Mouse (Mus musculus): ENCODE measurements around the gene Map1a. TPM values are rescaled to one million over a fixed set of nuclear protein-coding genes. Genes with fewer than 3 reads are reported as not detected.

The Map1a gene
- total RNA-seq, 2 experiments from 2014 or later: 0.04 to 0.96 TPM

- ATAC-seq (ENCODE audit: poor library complexity, severe bottlenecking): no peak
Observed at GRCm38 (mm10) chr2:121300036-121300435, 10.6 kb downstream of the Map1a start.

- peak; percentile 83 for ATAC-seq (ENCODE audit: poor library complexity, severe bottlenecking)
Observed at GRCm38 (mm10) chr2:121308997-121309416, 19.6 kb downstream of the Map1a start.

- no peak for ATAC-seq (ENCODE audit: poor library complexity, severe bottlenecking)
Observed at GRCm38 (mm10) chr2:121316278-121316677, 26.9 kb downstream of the Map1a start.

GRCm38 (mm10) chr2:121323041-121323440 lies 33.6 kb downstream of the Map1a start:
- ATAC-seq (ENCODE audit: poor library complexity, severe bottlenecking): no peak

GRCm38 (mm10) chr2:121323693-121324470 lies 34.5 kb downstream of the Map1a start:
- no peak for ATAC-seq (ENCODE audit: poor library complexity, severe bottlenecking)

GRCm38 (mm10) chr2:121329492-121329891 lies 40.1 kb downstream of the Map1a start:
- ATAC-seq (ENCODE audit: poor library complexity, severe bottlenecking): no peak

- no peak for ATAC-seq (ENCODE audit: poor library complexity, severe bottlenecking)
Observed at GRCm38 (mm10) chr2:121339057-121339456, 49.7 kb downstream of the Map1a start.

GRCm38 (mm10) chr2:121353156-121353555 lies 63.8 kb downstream of the Map1a start:
- no peak for ATAC-seq (ENCODE audit: poor library complexity, severe bottlenecking)

- no peak for ATAC-seq (ENCODE audit: poor library complexity, severe bottlenecking)
Observed at GRCm38 (mm10) chr2:121354378-121354777, 65.0 kb downstream of the Map1a start.

GRCm38 (mm10) chr2:121354820-121355592 lies 65.6 kb downstream of the Map1a start, which contains the start of gene Ppip5k1:
TSS of gene Ppip5k1 (minus strand) at chr2:121355396.
- ATAC-seq (ENCODE audit: poor library complexity, severe bottlenecking): peak; percentile 99

GRCm38 (mm10) chr2:121357494-121357893 lies 68.1 kb downstream of the Map1a start, which contains the start of gene Ckmt1:
TSS of gene Ckmt1 (plus strand) at chr2:121357714.
- no peak for ATAC-seq (ENCODE audit: poor library complexity, severe bottlenecking)

GRCm38 (mm10) chr2:121357961-121358360 lies 68.6 kb downstream of the Map1a start:
- no peak for ATAC-seq (ENCODE audit: poor library complexity, severe bottlenecking)

- no peak for ATAC-seq (ENCODE audit: poor library complexity, severe bottlenecking)
Observed at GRCm38 (mm10) chr2:121358381-121358780, 69.0 kb downstream of the Map1a start.

- ATAC-seq (ENCODE audit: poor library complexity, severe bottlenecking): no peak
Observed at GRCm38 (mm10) chr2:121359461-121359860, 70.1 kb downstream of the Map1a start.

Other genes with a start within 250 kb of the Map1a start
- not detected in 2 replicates for gene Tgm5, start 203.8 kb upstream of the Map1a start, total RNA-seq (2015)
- gene Tgm5, start 203.8 kb upstream of the Map1a start, total RNA-seq (2017): not detected in 2 replicates
- gene Tgm7, start 179.8 kb upstream of the Map1a start, total RNA-seq (2015): not detected in 2 replicates
- not detected in 2 replicates for gene Tgm7, start 179.8 kb upstream of the Map1a start, total RNA-seq (2017)
- 9.1 and 13.4 TPM in 2 replicates for gene Adal, start 149.2 kb upstream of the Map1a start, total RNA-seq (2015)
- 6.5 and 8.5 TPM in 2 replicates for gene Adal, start 149.2 kb upstream of the Map1a start, total RNA-seq (2017)
- 5.9 and 6.5 TPM in 2 replicates for gene Lcmt2, start 148.9 kb upstream of the Map1a start, total RNA-seq (2015)
- gene Lcmt2, start 148.9 kb upstream of the Map1a start, total RNA-seq (2017): 4.2 and 6.5 TPM in 2 replicates
- 45.1 and 45.5 TPM in 2 replicates for gene Tubgcp4, start 118.9 kb upstream of the Map1a start, total RNA-seq (2015)
- 34.3 and 42.9 TPM in 2 replicates for gene Tubgcp4, start 118.9 kb upstream of the Map1a start, total RNA-seq (2017)
- gene Zscan29, start 118.5 kb upstream of the Map1a start, total RNA-seq (2015): 24.3 and 27.1 TPM in 2 replicates
- gene Zscan29, start 118.5 kb upstream of the Map1a start, total RNA-seq (2017): 27.0 and 37.4 TPM in 2 replicates
- gene Trp53bp1, start 18.2 kb upstream of the Map1a start, total RNA-seq (2015): 8.3 and 10.3 TPM in 2 replicates
- gene Trp53bp1, start 18.2 kb upstream of the Map1a start, total RNA-seq (2017): 4.6 and 7.9 TPM in 2 replicates
- gene Ppip5k1, start 65.8 kb downstream of the Map1a start, total RNA-seq (2015): 4.5 and 6.5 TPM in 2 replicates
- gene Ppip5k1, start 65.8 kb downstream of the Map1a start, total RNA-seq (2017): 8.8 and 12.5 TPM in 2 replicates
- gene Ckmt1, start 68.1 kb downstream of the Map1a start, total RNA-seq (2015): not detected in 2 replicates
- not detected in 2 replicates for gene Ckmt1, start 68.1 kb downstream of the Map1a start, total RNA-seq (2017)
- gene Strc, start 97.6 kb downstream of the Map1a start, total RNA-seq (2015): not detected in 2 replicates
- not detected in 2 replicates for gene Strc, start 97.6 kb downstream of the Map1a start, total RNA-seq (2017)
- 273 and 278 TPM in 2 replicates for gene Pdia3, start 124.2 kb downstream of the Map1a start, total RNA-seq (2015)
- 222 and 236 TPM in 2 replicates for gene Pdia3, start 124.2 kb downstream of the Map1a start, total RNA-seq (2017)
- gene Catsper2, start 124.2 kb downstream of the Map1a start, total RNA-seq (2015): 0.98 and 2.1 TPM in 2 replicates
- gene Catsper2, start 124.2 kb downstream of the Map1a start, total RNA-seq (2017): 0.89 and 1.4 TPM in 2 replicates
- not detected in 2 replicates for gene Ell3, start 154.7 kb downstream of the Map1a start, total RNA-seq (2015)
- gene Ell3, start 154.7 kb downstream of the Map1a start, total RNA-seq (2017): not detected in 2 replicates
- 390 and 393 TPM in 2 replicates for gene Serf2, start 159.6 kb downstream of the Map1a start, total RNA-seq (2015)
- gene Serf2, start 159.6 kb downstream of the Map1a start, total RNA-seq (2017): 216 and 267 TPM in 2 replicates
- 68.9 and 78.0 TPM in 2 replicates for gene Hypk, start 163.7 kb downstream of the Map1a start, total RNA-seq (2015)
- 58.5 and 73.2 TPM in 2 replicates for gene Hypk, start 163.7 kb downstream of the Map1a start, total RNA-seq (2017)
- gene Serinc4, start 167.2 kb downstream of the Map1a start, total RNA-seq (2015): not detected in 2 replicates
- 0.22 TPM in 1 of 2 replicates, not detected in the other for gene Serinc4, start 167.2 kb downstream of the Map1a start, total RNA-seq (2017)
- gene Mfap1b, start 184.5 kb downstream of the Map1a start, total RNA-seq (2015): 39.0 and 40.4 TPM in 2 replicates
- 42.2 and 48.4 TPM in 2 replicates for gene Mfap1b, start 184.5 kb downstream of the Map1a start, total RNA-seq (2017)
- 22.1 and 24.2 TPM in 2 replicates for gene Mfap1a, start 217.1 kb downstream of the Map1a start, total RNA-seq (2015)
- gene Mfap1a, start 217.1 kb downstream of the Map1a start, total RNA-seq (2017): 42.7 and 47.2 TPM in 2 replicates
- 25.7 and 34.4 TPM in 2 replicates for gene Wdr76, start 217.1 kb downstream of the Map1a start, total RNA-seq (2015)
- 34.5 and 35.6 TPM in 2 replicates for gene Wdr76, start 217.1 kb downstream of the Map1a start, total RNA-seq (2017)